Mouse (Mus musculus): ENCODE results near the gene Tceal8. TPM values are rescaled to one million over a fixed set of nuclear protein-coding genes. Genes with fewer than 3 reads are reported as not detected.
"Not testable (repeated sequence)": the region's sequence is repeated elsewhere in the genome, so short reads cannot be mapped to it uniquely, and the experiment has no call there.

Gene Tceal8
- polyA plus RNA-seq, 1 experiment from 2014 or later = 168 TPM

GRCm38 (mm10) chrX:136172786-136173185 lies 644 bp upstream of the Tceal8 start:
- no peaks in the 10 kb centered on the region for H3K36me3 ChIP-seq
- no peaks in the 10 kb centered on the region for H3K9me3 ChIP-seq (replicated peaks)
- ATAC-seq (ENCODE audit: low FRiP score) = no peak
- 0 out of 2 replicates have a peak overlapping the region, but pooled peaks have one; percentile 85 for H3K27ac ChIP-seq
- peaks cover 9% of the 10 kb centered on the region; the same call in 1 of the 2 replicates for H3K27me3 ChIP-seq
- H3K4me2 ChIP-seq (replicated peaks) = peak overlapping the region; percentile 42
- 29% methylated on average over 10 of the region's 10 CpGs for WGBS
- 0 out of 2 replicates have a peak overlapping the region, but pooled peaks have one; percentile 2 for H3K9ac ChIP-seq
- H3K4me1 ChIP-seq = 0 out of 2 replicates have a peak, but pooled peaks cover 2% of the 10 kb centered on the region
- H3K4me3 ChIP-seq = peak overlapping the region; percentile 53

- Histone ChIP-seq H3K9ac (peak overlapping the region; percentile 68), H3K27ac (peak overlapping the region; percentile 80), H3K27me3 (0 out of 2 replicates have a peak, but pooled peaks cover 4% of the 10 kb centered on the region), H3K9me3 (replicated peaks) (no peaks in the 10 kb centered on the region), H3K36me3 (no peaks in the 10 kb centered on the region), H3K4me2 (replicated peaks) (peak overlapping the region; percentile 47), H3K4me1 (0 out of 2 replicates have a peak, but pooled peaks cover 2% of the 10 kb centered on the region), H3K4me3 (peak overlapping the region; percentile 53)
- ATAC-seq (ENCODE audit: low FRiP score) = peak; percentile 75
- WGBS = 22% methylated on average over 24 of the region's 24 CpGs
Measured at GRCm38 (mm10) chrX:136171189-136172117, 689 bp downstream of the Tceal8 start.

GRCm38 (mm10) chrX:136170625-136171024 lies 1.5 kb downstream of the Tceal8 start:
- Histone ChIP-seq H3K36me3 (no peaks in the 10 kb centered on the region), H3K4me1 (0 out of 2 replicates have a peak, but pooled peaks cover 2% of the 10 kb centered on the region), H3K27ac (no peak overlapping the region), H3K9me3 (replicated peaks) (no peaks in the 10 kb centered on the region), H3K9ac (peak overlapping the region; percentile 38), H3K27me3 (no peaks in the 10 kb centered on the region), H3K4me3 (peak overlapping the region; percentile 53), H3K4me2 (replicated peaks) (peak overlapping the region; percentile 47)
- ATAC-seq (ENCODE audit: low FRiP score) = no peak
- 64% methylated on average over 10 of the region's 10 CpGs for WGBS

- Histone ChIP-seq H3K9me3 (replicated peaks) (no peaks in the 10 kb centered on the region), H3K9ac (no peak overlapping the region), H3K4me3 (no peak overlapping the region), H3K27me3 (no peaks in the 10 kb centered on the region), H3K27ac (no peak overlapping the region), H3K36me3 (no peaks in the 10 kb centered on the region), H3K4me2 (replicated peaks) (no peak overlapping the region), H3K4me1 (no peaks in the 10 kb centered on the region)
- no peak for ATAC-seq (ENCODE audit: low FRiP score)
- 75% methylated on average over 7 of the region's 7 CpGs for WGBS
Measured at GRCm38 (mm10) chrX:136144195-136144594, 27.9 kb downstream of the Tceal8 start.

- H3K4me1 ChIP-seq = no peaks in the 10 kb centered on the region
- no peak overlapping the region for H3K9ac ChIP-seq
- no peak for ATAC-seq (ENCODE audit: low FRiP score)
- H3K4me3 ChIP-seq = no peak overlapping the region
- no peaks in the 10 kb centered on the region for H3K27me3 ChIP-seq
- H3K9me3 ChIP-seq (replicated peaks) = no peaks in the 10 kb centered on the region
- no peak overlapping the region for H3K27ac ChIP-seq
- no peaks in the 10 kb centered on the region for H3K36me3 ChIP-seq
- H3K4me2 ChIP-seq (replicated peaks) = no peak overlapping the region
- WGBS = 93% methylated on average over 2 of the region's 2 CpGs
Measured at GRCm38 (mm10) chrX:136143711-136144110, 28.4 kb downstream of the Tceal8 start.

- H3K9ac ChIP-seq = no peak overlapping the region
- 79% methylated on average over 5 of the region's 5 CpGs for WGBS
- ATAC-seq (ENCODE audit: low FRiP score) = no peak
Measured at GRCm38 (mm10) chrX:136141385-136141784, 30.8 kb downstream of the Tceal8 start.

GRCm38 (mm10) chrX:136139640-136140004 lies 32.5 kb downstream of the Tceal8 start:
- 30% methylated on average over 5 of the region's 5 CpGs for WGBS
- not testable (repeated sequence) for H3K4me1 ChIP-seq; H3K9me3 ChIP-seq (replicated peaks); H3K27ac ChIP-seq; H3K27me3 ChIP-seq; H3K36me3 ChIP-seq; ATAC-seq (ENCODE audit: low FRiP score)
- Histone ChIP-seq H3K9ac (0 out of 2 replicates have a peak overlapping the region, but pooled peaks have one; percentile 47), H3K4me2 (replicated peaks) (peak overlapping the region; percentile 49), H3K4me3 (peak overlapping the region; percentile 46)

More at GRCm38 (mm10) chrX:136141385-136141784, 30.8 kb downstream of the Tceal8 start:
- Histone ChIP-seq H3K4me2 (replicated peaks) (no peak overlapping the region), H3K27ac (no peak overlapping the region), H3K9me3 (replicated peaks) (no peaks in the 10 kb centered on the region), H3K4me3 (no peak overlapping the region), H3K4me1 (no peaks in the 10 kb centered on the region), H3K27me3 (no peaks in the 10 kb centered on the region), H3K36me3 (no peaks in the 10 kb centered on the region)

- not testable (repeated sequence) for H3K4me1 ChIP-seq; H3K36me3 ChIP-seq; H3K27me3 ChIP-seq; H3K27ac ChIP-seq; H3K9me3 ChIP-seq (replicated peaks)
- ATAC-seq (ENCODE audit: low FRiP score) = peak; percentile 90
- 72% methylated on average over 4 of the region's 64 CpGs for WGBS
- Histone ChIP-seq H3K4me3 (peak within 1 kb of the TSS; percentile 46), H3K4me2 (replicated peaks) (peak within 1 kb of the TSS; percentile 49), H3K9ac (peak within 1 kb of the TSS; percentile 47; the same call in 1 of the 2 replicates)
Measured at GRCm38 (mm10) chrX:136138827-136139639, 33.1 kb downstream of the Tceal8 start, which contains the start of gene Bex4. Gene Bex4, plus strand, starts transcription at chrX:136138996.

- 90% methylated on average over 4 of the region's 4 CpGs for WGBS
Measured at GRCm38 (mm10) chrX:136135559-136135958, 36.6 kb downstream of the Tceal8 start.

GRCm38 (mm10) chrX:136127744-136128064 lies 44.4 kb downstream of the Tceal8 start:
- Histone ChIP-seq H3K27ac (no peak overlapping the region), H3K9me3 (replicated peaks) (no peaks in the 10 kb centered on the region), H3K4me1 (no peaks in the 10 kb centered on the region), H3K4me3 (no peak overlapping the region), H3K36me3 (no peaks in the 10 kb centered on the region), H3K27me3 (no peaks in the 10 kb centered on the region), H3K9ac (no peak overlapping the region), H3K4me2 (replicated peaks) (no peak overlapping the region)
- 25% methylated on average over 5 of the region's 5 CpGs for WGBS
- ATAC-seq (ENCODE audit: low FRiP score) = no peak

More at GRCm38 (mm10) chrX:136135559-136135958, 36.6 kb downstream of the Tceal8 start:
- Histone ChIP-seq H3K4me2 (replicated peaks) (no peak overlapping the region), H3K9me3 (replicated peaks) (no peaks in the 10 kb centered on the region), H3K27me3 (no peaks in the 10 kb centered on the region), H3K27ac (no peak overlapping the region), H3K36me3 (no peaks in the 10 kb centered on the region), H3K4me3 (no peak overlapping the region), H3K4me1 (no peaks in the 10 kb centered on the region), H3K9ac (no peak overlapping the region)
- ATAC-seq (ENCODE audit: low FRiP score) = no peak

GRCm38 (mm10) chrX:136127038-136127743 lies 45.0 kb downstream of the Tceal8 start:
- Histone ChIP-seq H3K27ac (no peak overlapping the region), H3K27me3 (no peaks in the 10 kb centered on the region), H3K4me2 (replicated peaks) (no peak overlapping the region), H3K9me3 (replicated peaks) (no peaks in the 10 kb centered on the region), H3K9ac (no peak overlapping the region), H3K4me1 (no peaks in the 10 kb centered on the region), H3K36me3 (no peaks in the 10 kb centered on the region), H3K4me3 (no peak overlapping the region)
- ATAC-seq (ENCODE audit: low FRiP score) = no peak
- WGBS = 67% methylated on average over 8 of the region's 8 CpGs
